ENCODE assay signal across 11 mouse cellular contexts in genomic region chr3:136905577-136905976, GRCm38 (mm10).
DNase-seq lines count a peak whose midpoint lies in the region; ATAC-seq lines count a peak whose summit lies in the region.
"Had no signal": no experiment of that assay in that cellular context is flagged by ENCODE, and none has a peak within 500 bp of the region (broad histone marks: within the 10 kb centered on the region; RNA-seq: fewer than 3 reads in every experiment).

No protein-coding gene starts in this region.

- H3K9me3 ChIP-seq in liver, embryonic 11.5 days (ENCODE audit: control insufficient read depth, low read length), result no peaks in the 10 kb centered on the region
- H3K9me3 ChIP-seq: limb, embryonic 12.5 days; neural tube, embryonic 13.5 days had no signal

- no peaks in the 10 kb centered on the region for H3K36me3 ChIP-seq in liver, embryonic 11.5 days (ENCODE audit: control insufficient read depth, insufficient read depth, low read length)

- no peak overlapping the region for H3K4me3 ChIP-seq in liver, embryonic 11.5 days (ENCODE audit: low read depth, low read length)
- H3K4me3 ChIP-seq: limb, embryonic 12.5 days; neural tube, embryonic 13.5 days had no signal

- 0 out of 2 replicates have a peak, but pooled peaks have one; percentile 49 for ATAC-seq in liver, embryonic 11.5 days (replicated peaks; ENCODE audit: low FRiP score)
- peak; percentile 46 to 74; a peak in 2 of 4 replicates for ATAC-seq in hematopoietic stem cell, adult 5-6 weeks (replicated peaks in 1 of 2; ENCODE audit: insufficient read depth in 1 of 2, low FRiP score in 2 of 2, low TSS enrichment in 1 of 2, low read depth in 1 of 2, poor library complexity in 2 of 2, severe bottlenecking in 2 of 2)
- ATAC-seq in monocyte, adult 5-6 weeks (replicated peaks; ENCODE audit: insufficient number of reproducible peaks, low FRiP score, low TSS enrichment, poor library complexity, severe bottlenecking), result no peak
- ATAC-seq: forebrain, embryonic 16.5 days had no signal

- no peak overlapping the region for H3K4me2 ChIP-seq in liver, embryonic 11.5 days
- H3K4me2 ChIP-seq: limb, embryonic 12.5 days; neural tube, embryonic 13.5 days had no signal

- H3K27me3 ChIP-seq in liver, embryonic 11.5 days (replicated peaks; ENCODE audit: control insufficient read depth, insufficient read depth, low read length), result no peaks in the 10 kb centered on the region
- H3K27me3 ChIP-seq: limb, embryonic 12.5 days; neural tube, embryonic 13.5 days had no signal

- no peak overlapping the region for H3K27ac ChIP-seq in liver, embryonic 11.5 days (ENCODE audit: low read depth, low read length)
- H3K27ac ChIP-seq: limb, embryonic 12.5 days; neural tube, embryonic 13.5 days had no signal

- H3K9ac ChIP-seq in liver, embryonic 11.5 days (ENCODE audit: low read depth, low read length), result no peak overlapping the region
- H3K9ac ChIP-seq: limb, embryonic 12.5 days; neural tube, embryonic 13.5 days had no signal

- DNase-seq in cerebellum, postnatal 10 days, result peak; percentile 54 to 57
- DNase-seq in cerebellum, adult 8-10 months, result no peak
- DNase-seq in liver, embryonic 11.5 days (ENCODE audit: low spot score), result no peak
- DNase-seq in liver, result no peak
- DNase-seq in thymus, postnatal 0 days (ENCODE audit: low spot score), result peak; percentile 45
- DNase-seq in cerebellum, adult 9-10 months, result no peak

- no peaks in the 10 kb centered on the region for H3K4me1 ChIP-seq in liver, embryonic 11.5 days (replicated peaks; ENCODE audit: control insufficient read depth, insufficient read depth, low read length)
- H3K4me1 ChIP-seq: neural tube, embryonic 13.5 days had no signal

- WGBS in liver, embryonic 11.5 days, result 57% methylated on average over 1 of the region's 1 CpGs

Comparison
In these comparisons a context has a peak if more than half of its experiments do, and no peak if none do; other contexts are left out.
1. DNase-seq: peak in cerebellum, postnatal 10 days (2 of 2) and thymus, postnatal 0 days (single experiment); none in cerebellum, adult 8-10 months (single experiment), liver, embryonic 11.5 days (single experiment), liver (single experiment) and cerebellum, adult 9-10 months (single experiment).